Mouse (Mus musculus): ENCODE measurements around the gene Cacna1c.

GRCm38 (mm10) chr6:119062695-119063094, 133.5 kb downstream of the Cacna1c start:
- no peak for TF ChIP-seq CTCF (IDR thresholded peaks at IDR 0.05)
- TF ChIP-seq EP300 (IDR thresholded peaks at IDR 0.05) = no peak

Data from lung, postnatal 0 days (tissue).